Mouse (Mus musculus) megakaryocyte, embryonic 14.5 days (primary cell): ENCODE measurements at regions not wholly inside any gene's neighbourhood (a gene's known extent, or its start where the extent isn't known, plus 50 kb on each side); places are given as distances from the start of the nearest gene placed in this dataset.
A peak's percentile ranks its signal among the peaks of the same experiment; 100 is the strongest.

Experiments
- H3K27me3 ChIP-seq: replicated peaks from 2 replicates; pipeline ENCODE3; 2012; ENCODE audit warnings: inconsistent platforms
- H3K36me3 ChIP-seq: replicated peaks from 2 replicates; pipeline ENCODE3; 2012; ENCODE audit warnings: low read length, inconsistent platforms, mixed read lengths
- H3K4me1 ChIP-seq: 2 replicates; pipeline ENCODE4 v1.6.1; 2012; ENCODE audit warnings: inconsistent platforms
- H3K4me3 ChIP-seq: replicated peaks from 2 replicates; pipeline ENCODE3; 2012; ENCODE audit warnings: moderate library complexity, mild to moderate bottlenecking, inconsistent platforms
- H3K9me3 ChIP-seq: 2 replicates; pipeline ENCODE4 v1.6.1; 2012; ENCODE audit warnings: inconsistent platforms
- FLI1 ChIP-seq: IDR thresholded peaks from 2 replicates; pipeline ENCODE4 v1.6.1; 2012; ENCODE audit warnings: low read length, inconsistent platforms, mixed read lengths
- GATA1 ChIP-seq: IDR thresholded peaks from 3 replicates; pipeline ENCODE4 v1.6.1; 2012; ENCODE audit warnings: mixed read lengths, low read length, inconsistent platforms, borderline replicate concordance

DNA sequence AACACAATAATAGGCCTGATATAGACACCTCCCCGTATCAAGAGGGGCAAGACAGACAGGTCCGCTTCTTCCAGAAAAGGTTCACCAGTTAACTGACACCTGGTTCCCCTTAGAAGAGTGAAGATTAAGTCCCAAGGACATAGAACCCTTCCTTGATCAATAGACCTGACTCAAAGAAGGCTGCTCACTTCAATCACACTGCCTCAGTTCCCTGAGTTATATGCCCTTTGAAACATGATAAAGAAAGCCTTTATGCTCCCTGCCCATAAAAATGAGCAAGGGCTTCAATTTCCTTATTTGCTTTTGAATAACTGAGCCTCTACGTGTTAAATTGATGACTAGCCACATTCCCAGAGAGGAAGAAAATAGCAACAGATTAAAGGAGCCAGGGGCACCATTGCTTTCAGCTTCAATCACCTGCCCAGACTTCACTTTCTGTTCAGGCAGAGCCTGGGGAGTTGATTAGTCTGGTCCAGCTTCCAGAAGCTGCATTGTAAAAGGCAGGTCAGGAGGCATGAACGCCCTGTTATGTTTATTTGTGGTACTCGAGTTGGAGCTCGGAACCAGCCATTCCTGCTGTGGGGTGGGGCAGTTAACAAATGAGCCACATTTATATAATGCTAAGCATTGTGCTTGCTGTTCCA lies 125.7 kb downstream of the Rap2a start:
- no peak overlapping the region for H3K4me3 ChIP-seq
- H3K4me1 ChIP-seq = peaks cover 42% of the 10 kb centered on the region
- H3K36me3 ChIP-seq = no peaks in the 10 kb centered on the region
- TF ChIP-seq FLI1 (no peak), GATA1 (no peak)
- H3K27me3 ChIP-seq = peaks cover 2% of the 10 kb centered on the region
- peaks cover under 1% of the 10 kb centered on the region; the same call in 1 of the 2 replicates for H3K9me3 ChIP-seq

DNA sequence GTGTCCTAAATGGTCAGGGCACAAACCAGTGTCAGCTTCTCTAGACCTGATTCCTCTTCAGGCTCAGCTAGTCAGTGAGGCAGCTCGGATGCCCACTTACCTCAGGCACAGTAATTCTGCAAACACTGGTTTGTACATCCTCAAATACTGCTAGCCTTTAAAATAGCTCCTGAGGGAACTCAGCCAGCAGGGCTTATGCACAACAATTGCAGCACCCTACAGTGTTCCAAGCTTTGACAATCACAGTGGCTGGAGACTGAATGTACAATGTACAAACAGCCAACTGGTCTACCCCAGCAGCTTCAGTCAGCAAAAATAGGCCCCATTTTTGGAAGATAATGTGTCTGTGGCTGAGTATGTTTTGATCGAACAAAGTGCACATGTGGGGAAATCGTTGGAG lies 129.6 kb downstream of the Rap2a start:
- no peak for TF ChIP-seq GATA1
- TF ChIP-seq FLI1 = no peak
- Histone ChIP-seq H3K36me3 (no peaks in the 10 kb centered on the region), H3K9me3 (no peaks in the 10 kb centered on the region), H3K4me1 (peaks cover 59% of the 10 kb centered on the region), H3K27me3 (no peaks in the 10 kb centered on the region), H3K4me3 (no peak overlapping the region)

GRCm38 (mm10) chr14:120611311-120611710 lies 133.1 kb downstream of the Rap2a start:
- Histone ChIP-seq H3K4me1 (peaks cover 47% of the 10 kb centered on the region), H3K36me3 (no peaks in the 10 kb centered on the region), H3K4me3 (no peak overlapping the region), H3K9me3 (no peaks in the 10 kb centered on the region), H3K27me3 (no peaks in the 10 kb centered on the region)
- TF ChIP-seq GATA1 = no peak
- no peak for TF ChIP-seq FLI1

- TF ChIP-seq FLI1 = no peak
- no peak for TF ChIP-seq GATA1
- peaks cover 30% of the 10 kb centered on the region for H3K9me3 ChIP-seq
- peaks cover 23% of the 10 kb centered on the region for H3K4me1 ChIP-seq
- peaks cover 8% of the 10 kb centered on the region for H3K36me3 ChIP-seq
- H3K27me3 ChIP-seq = no peaks in the 10 kb centered on the region
- no peak overlapping the region for H3K4me3 ChIP-seq
These were observed 148.1 kb downstream of the Rap2a start for GRCm38 (mm10) chr14:120626223-120626935.

- peaks cover 8% of the 10 kb centered on the region for H3K36me3 ChIP-seq
- H3K4me1 ChIP-seq = peaks cover 21% of the 10 kb centered on the region
- no peak overlapping the region for H3K4me3 ChIP-seq
- TF ChIP-seq FLI1 (no peak), GATA1 (no peak)
- peaks cover 30% of the 10 kb centered on the region for H3K9me3 ChIP-seq
- no peaks in the 10 kb centered on the region for H3K27me3 ChIP-seq
These were observed 148.7 kb downstream of the Rap2a start for GRCm38 (mm10) chr14:120626936-120627277.

DNA sequence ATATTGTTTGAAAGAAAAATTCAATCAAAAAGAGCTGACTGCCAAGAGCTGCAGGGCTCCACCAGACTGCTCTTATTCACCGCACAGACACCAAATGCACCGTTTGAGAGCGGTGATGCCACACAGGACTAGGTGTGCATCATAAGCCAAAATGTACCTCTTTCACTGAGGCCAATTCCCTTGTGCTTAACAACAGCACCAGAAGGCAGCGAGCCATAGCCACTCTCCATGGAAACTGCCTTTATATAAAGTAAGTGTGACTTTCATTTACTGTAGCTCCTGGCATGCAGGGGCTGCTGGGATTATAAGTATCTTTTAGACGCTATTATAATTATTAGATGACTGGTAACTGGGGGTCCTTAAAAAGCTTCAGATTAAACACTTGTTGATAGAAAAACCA lies 154.5 kb downstream of the Rap2a start:
- Histone ChIP-seq H3K36me3 (peaks cover 2% of the 10 kb centered on the region), H3K4me1 (peaks cover 50% of the 10 kb centered on the region), H3K27me3 (no peaks in the 10 kb centered on the region), H3K4me3 (no peak overlapping the region), H3K9me3 (peaks cover 11% of the 10 kb centered on the region)
- TF ChIP-seq FLI1 (no peak), GATA1 (no peak)

GRCm38 (mm10) chr14:120636726-120637400 lies 158.6 kb downstream of the Rap2a start:
- peak overlapping the region; percentile 88 for H3K4me3 ChIP-seq
- no peaks in the 10 kb centered on the region for H3K27me3 ChIP-seq
- H3K36me3 ChIP-seq = no peaks in the 10 kb centered on the region
- TF ChIP-seq FLI1 (no peak), GATA1 (no peak)
- peaks cover 76% of the 10 kb centered on the region for H3K4me1 ChIP-seq
- no peaks in the 10 kb centered on the region for H3K9me3 ChIP-seq

GRCm38 (mm10) chr14:120637486-120638125 lies 159.4 kb downstream of the Rap2a start:
- H3K9me3 ChIP-seq = no peaks in the 10 kb centered on the region
- TF ChIP-seq FLI1 = no peak
- peak; percentile 49; the same call in 2 of the 3 replicates for TF ChIP-seq GATA1

DNA sequence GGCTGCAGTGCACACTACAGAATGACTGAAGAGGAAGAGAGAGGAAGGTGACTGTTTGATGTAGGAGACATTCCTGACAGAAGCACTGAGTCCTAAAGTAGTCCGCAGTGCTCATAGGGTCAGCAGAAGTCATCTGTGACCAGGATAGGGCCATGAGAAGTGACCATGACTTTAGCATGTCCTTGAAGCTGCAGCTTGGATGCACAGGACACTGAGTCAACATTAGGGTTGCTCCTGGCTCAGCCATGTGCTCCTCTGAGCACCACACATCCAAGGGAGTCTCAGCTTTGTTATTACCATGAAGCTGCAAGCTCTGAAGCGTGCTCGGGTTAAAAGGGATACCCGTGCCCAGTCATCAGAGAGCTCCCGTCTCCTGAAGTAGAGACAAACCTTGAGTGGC lies 164.3 kb downstream of the Rap2a start:
- TF ChIP-seq FLI1 (no peak), GATA1 (no peak)
- Histone ChIP-seq H3K9me3 (no peaks in the 10 kb centered on the region), H3K36me3 (no peaks in the 10 kb centered on the region), H3K27me3 (no peaks in the 10 kb centered on the region), H3K4me3 (no peak overlapping the region), H3K4me1 (peaks cover 54% of the 10 kb centered on the region)

More at GRCm38 (mm10) chr14:120637486-120638125, 159.4 kb downstream of the Rap2a start:
- H3K27me3 ChIP-seq = no peaks in the 10 kb centered on the region
- peak overlapping the region; percentile 88 for H3K4me3 ChIP-seq
- peaks cover 84% of the 10 kb centered on the region for H3K4me1 ChIP-seq
- no peaks in the 10 kb centered on the region for H3K36me3 ChIP-seq

GRCm38 (mm10) chr14:120652034-120652433 lies 173.8 kb downstream of the Rap2a start:
- H3K4me1 ChIP-seq = peaks cover 47% of the 10 kb centered on the region
- no peak for TF ChIP-seq FLI1
- TF ChIP-seq GATA1 = no peak
- H3K9me3 ChIP-seq = no peaks in the 10 kb centered on the region

More at GRCm38 (mm10) chr14:120652034-120652433, 173.8 kb downstream of the Rap2a start:
- H3K4me3 ChIP-seq = no peak overlapping the region
- no peaks in the 10 kb centered on the region for H3K27me3 ChIP-seq
- peaks cover 4% of the 10 kb centered on the region for H3K36me3 ChIP-seq
